Comparison of ENCODE assay signal across 18 mouse cellular contexts in the genomic region with DNA sequence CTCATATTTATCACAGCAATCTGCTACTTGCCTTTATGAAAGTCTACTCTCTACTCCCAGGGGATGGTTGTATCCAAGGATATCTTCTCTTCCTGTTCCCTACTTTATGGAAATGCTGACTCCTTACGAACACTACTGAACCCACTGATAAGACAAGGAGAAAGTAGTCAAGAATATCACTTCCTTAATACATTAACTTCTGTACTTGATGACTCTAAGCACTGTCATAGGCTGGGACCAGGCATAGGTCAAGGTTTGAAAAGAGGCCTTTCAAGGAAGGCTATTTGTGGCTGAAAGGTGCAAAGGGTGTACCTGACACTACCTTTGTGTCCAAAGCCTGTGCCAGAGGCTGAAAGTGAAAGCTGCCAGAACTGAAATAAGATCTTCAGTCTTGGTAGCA.
DNase-seq lines count a peak whose midpoint lies in the region; ATAC-seq and TF ChIP-seq lines count a peak whose summit lies in the region.
"Had no signal": no experiment of that assay in that cellular context is flagged by ENCODE, and none has a peak within 500 bp of the region (broad histone marks: within the 10 kb centered on the region; RNA-seq: fewer than 3 reads in every experiment).

No protein-coding gene starts in this region.

- no peak for DNase-seq in spleen, postnatal 14 days (ENCODE audit: low spot score in 2 of 2)
- no peak for DNase-seq in forebrain, embryonic 11.5 days (ENCODE audit: low spot score)
- DNase-seq: adrenal gland, adult 8-10 months; adrenal gland, postnatal 14 days; adrenal gland, postnatal 36 days; cerebellum, adult 11-12 months; cerebellum, adult 2 months; cerebellum, adult 9-10 months; cerebellum, postnatal 10 days; cerebellum, postnatal 25 days had no signal

- no peak for TF ChIP-seq POLR2A in small intestine, adult 2 months (IDR thresholded peaks at IDR 0.05; ENCODE audit: low read depth, low read length)

- H3K9me3 ChIP-seq in intestine, embryonic 16.5 days (ENCODE audit: control insufficient read depth, low read length) = no peaks in the 10 kb centered on the region
- no peaks in the 10 kb centered on the region for H3K9me3 ChIP-seq in forebrain, embryonic 11.5 days (ENCODE audit: control insufficient read depth, low read length)
- H3K9me3 ChIP-seq: embryonic facial prominence, embryonic 10.5 days; embryonic facial prominence, embryonic 12.5 days; forebrain, embryonic 12.5 days had no signal

- no peak overlapping the region for H3K9ac ChIP-seq in intestine, embryonic 16.5 days (ENCODE audit: low read depth, low read length)
- no peak overlapping the region for H3K9ac ChIP-seq in forebrain, embryonic 11.5 days (ENCODE audit: low read length)
- H3K9ac ChIP-seq: embryonic facial prominence, embryonic 12.5 days; forebrain, embryonic 12.5 days had no signal

- TF ChIP-seq CTCF in small intestine, adult 2 months (IDR thresholded peaks at IDR 0.05; ENCODE audit: extremely low read depth, insufficient read length, insufficient replicate concordance, low read depth, low read length) = no peak

- peak; percentile 77 for ATAC-seq in intestine, embryonic 16.5 days
- no peak for ATAC-seq in forebrain, embryonic 11.5 days (replicated peaks; ENCODE audit: low FRiP score)
- no peak for ATAC-seq in megakaryocyte, adult 5-6 weeks (ENCODE audit: poor library complexity, severe bottlenecking)
- ATAC-seq: forebrain, embryonic 14.5 days; forebrain, embryonic 16.5 days had no signal

- no peaks in the 10 kb centered on the region for H3K4me1 ChIP-seq in intestine, embryonic 16.5 days (ENCODE audit: control insufficient read depth, insufficient read depth, low read length)
- 0 out of 2 replicates have a peak, but pooled peaks cover 2% of the 10 kb centered on the region for H3K4me1 ChIP-seq in small intestine, adult 2 months (ENCODE audit: control insufficient read depth, insufficient read depth, insufficient read length, low read length)
- no peaks in the 10 kb centered on the region for H3K4me1 ChIP-seq in forebrain, embryonic 11.5 days (replicated peaks; ENCODE audit: control insufficient read depth, insufficient read depth, low read length)
- H3K4me1 ChIP-seq: embryonic facial prominence, embryonic 10.5 days; embryonic facial prominence, embryonic 12.5 days; forebrain, embryonic 12.5 days had no signal

- no peak overlapping the region for H3K27ac ChIP-seq in intestine, embryonic 16.5 days (ENCODE audit: low read length)
- H3K27ac ChIP-seq in small intestine, adult 2 months (ENCODE audit: insufficient read depth, low read depth, low read length) = peak overlapping the region; percentile 96
- no peak overlapping the region for H3K27ac ChIP-seq in forebrain, embryonic 11.5 days (ENCODE audit: low read depth, low read length)
- H3K27ac ChIP-seq: embryonic facial prominence, embryonic 10.5 days; embryonic facial prominence, embryonic 12.5 days; forebrain, embryonic 12.5 days had no signal

- H3K4me2 ChIP-seq in intestine, embryonic 16.5 days (ENCODE audit: low read depth, low read length) = no peak overlapping the region
- no peak overlapping the region for H3K4me2 ChIP-seq in forebrain, embryonic 11.5 days (ENCODE audit: low read depth, low read length, severe bottlenecking)
- H3K4me2 ChIP-seq: embryonic facial prominence, embryonic 12.5 days; forebrain, embryonic 12.5 days had no signal

- H3K36me3 ChIP-seq in intestine, embryonic 16.5 days (ENCODE audit: control insufficient read depth, insufficient read depth, low read length) = no peaks in the 10 kb centered on the region
- H3K36me3 ChIP-seq in small intestine, adult 2 months (ENCODE audit: control insufficient read depth, insufficient read depth, low read length) = no peaks in the 10 kb centered on the region
- no peaks in the 10 kb centered on the region for H3K36me3 ChIP-seq in forebrain, embryonic 11.5 days (ENCODE audit: control insufficient read depth, insufficient read depth, low read length)
- H3K36me3 ChIP-seq: embryonic facial prominence, embryonic 10.5 days; embryonic facial prominence, embryonic 12.5 days; forebrain, embryonic 12.5 days had no signal

- H3K27me3 ChIP-seq in intestine, embryonic 16.5 days (replicated peaks; ENCODE audit: control insufficient read depth, insufficient read depth, low read length) = no peaks in the 10 kb centered on the region
- no peaks in the 10 kb centered on the region for H3K27me3 ChIP-seq in small intestine, adult 2 months (ENCODE audit: control insufficient read depth, insufficient read depth, low read length)
- peaks cover 7% of the 10 kb centered on the region; the same call in 1 of the 2 replicates for H3K27me3 ChIP-seq in forebrain, embryonic 11.5 days (ENCODE audit: control insufficient read depth, insufficient read depth, low read length)

- H3K4me3 ChIP-seq in intestine, embryonic 16.5 days (ENCODE audit: low read length) = no peak overlapping the region
- no peak overlapping the region for H3K4me3 ChIP-seq in small intestine, adult 2 months (ENCODE audit: low read depth, low read length)
- H3K4me3 ChIP-seq in forebrain, embryonic 11.5 days (ENCODE audit: low read depth, low read length) = no peak overlapping the region
- H3K4me3 ChIP-seq: embryonic facial prominence, embryonic 10.5 days; embryonic facial prominence, embryonic 12.5 days; forebrain, embryonic 12.5 days had no signal

- 83% methylated on average over 1 of the region's 1 CpGs for WGBS in intestine, embryonic 16.5 days
- WGBS in small intestine, adult 2 months = 21% methylated on average over 1 of the region's 1 CpGs
- WGBS in forebrain, embryonic 11.5 days = 86% methylated on average over 1 of the region's 1 CpGs
